28 mouse cellular contexts compared by ENCODE assay signal in genomic region chr10:64671469-64671868, GRCm38 (mm10).
"Had no signal": no experiment of that assay in that cellular context is flagged by ENCODE, and none has a peak within 500 bp of the region (broad histone marks: within the 10 kb centered on the region; RNA-seq: fewer than 3 reads in every experiment).

No protein-coding gene starts in this region.

- DNase-seq: left cerebral cortex, postnatal 4 days; liver, embryonic 13.5 days; liver, postnatal 0 days; lung, adult 18-20 months; lung, adult 2 months; lung, embryonic 14.5 days; lung, postnatal 10 days; lung, postnatal 14 days; lung, postnatal 36 days; lung, postnatal 4 days; midbrain, embryonic 14.5 days had no signal

- H3K4me1 ChIP-seq: limb, embryonic 10.5 days; limb, embryonic 12.5 days; limb, embryonic 13.5 days; limb, embryonic 15.5 days; liver, embryonic 12.5 days; liver, embryonic 13.5 days; liver, embryonic 15.5 days; lung, embryonic 15.5 days; megakaryocyte, embryonic 14.5 days; midbrain, embryonic 12.5 days; midbrain, embryonic 13.5 days; midbrain, embryonic 15.5 days had no signal

- H3K4me3 ChIP-seq: limb, embryonic 10.5 days; limb, embryonic 12.5 days; limb, embryonic 13.5 days; limb, embryonic 15.5 days; liver, embryonic 12.5 days; liver, embryonic 13.5 days; liver, embryonic 15.5 days; lung, embryonic 15.5 days; megakaryocyte, embryonic 14.5 days; midbrain, embryonic 10.5 days; midbrain, embryonic 12.5 days; midbrain, embryonic 13.5 days; midbrain, embryonic 15.5 days; myocyte had no signal

- H3K36me3 ChIP-seq: limb, embryonic 10.5 days; limb, embryonic 12.5 days; limb, embryonic 13.5 days; limb, embryonic 15.5 days; liver, embryonic 12.5 days; liver, embryonic 13.5 days; liver, embryonic 15.5 days; lung, embryonic 15.5 days; midbrain, embryonic 10.5 days; midbrain, embryonic 12.5 days; midbrain, embryonic 13.5 days; midbrain, embryonic 15.5 days had no signal

- H3K27ac ChIP-seq: limb, embryonic 10.5 days; limb, embryonic 12.5 days; limb, embryonic 13.5 days; limb, embryonic 15.5 days; liver, embryonic 12.5 days; liver, embryonic 13.5 days; liver, embryonic 14.5 days; liver, embryonic 15.5 days; lung, embryonic 15.5 days; macrophage; midbrain, embryonic 10.5 days; midbrain, embryonic 12.5 days; midbrain, embryonic 13.5 days; midbrain, embryonic 15.5 days had no signal

- H3K9ac ChIP-seq: limb, embryonic 12.5 days; limb, embryonic 13.5 days; limb, embryonic 15.5 days; liver, embryonic 12.5 days; liver, embryonic 13.5 days; liver, embryonic 14.5 days; liver, embryonic 15.5 days; liver, postnatal 0 days; lung, embryonic 14.5 days; lung, embryonic 15.5 days; midbrain, embryonic 12.5 days; midbrain, embryonic 13.5 days; midbrain, embryonic 15.5 days had no signal

- H3K4me2 ChIP-seq: limb, embryonic 12.5 days; limb, embryonic 13.5 days; limb, embryonic 15.5 days; liver, embryonic 11.5 days; liver, embryonic 12.5 days; liver, embryonic 13.5 days; liver, embryonic 15.5 days; lung, embryonic 14.5 days; lung, embryonic 15.5 days; midbrain, embryonic 11.5 days; midbrain, embryonic 12.5 days; midbrain, embryonic 13.5 days; midbrain, embryonic 15.5 days had no signal

- H3K27me3 ChIP-seq: limb, embryonic 12.5 days; limb, embryonic 13.5 days; limb, embryonic 15.5 days; liver, embryonic 12.5 days; liver, embryonic 13.5 days; liver, embryonic 15.5 days; lung, embryonic 15.5 days; megakaryocyte, embryonic 14.5 days; midbrain, embryonic 12.5 days; midbrain, embryonic 13.5 days; midbrain, embryonic 15.5 days had no signal

- H3K9me3 ChIP-seq: limb, embryonic 10.5 days; limb, embryonic 12.5 days; limb, embryonic 13.5 days; limb, embryonic 15.5 days; liver, embryonic 12.5 days; liver, embryonic 15.5 days; lung, embryonic 15.5 days; megakaryocyte, embryonic 14.5 days; midbrain, embryonic 10.5 days; midbrain, embryonic 12.5 days; midbrain, embryonic 15.5 days had no signal
